Mouse (Mus musculus) CH12.LX (cell line): ENCODE data around the gene Spop. TPM values are rescaled to one million over a fixed set of nuclear protein-coding genes. Genes with fewer than 3 reads are reported as not detected.
"Not testable (repeated sequence)": the region's sequence is repeated elsewhere in the genome, so short reads cannot be mapped to it uniquely, and the experiment has no call there.

Source experiments
- DNase-seq: peaks from one replicate; pipeline ENCODE4 v3.0.0-alpha.2; 2013; ENCODE audit errors: extremely low read depth
- H3K27ac ChIP-seq: 2 replicates; pipeline ENCODE4 v1.5.1; 2012; ENCODE audit warnings: low read depth, mild to moderate bottlenecking, control low read depth, moderate library complexity; ENCODE audit not compliant: insufficient read depth
- H3K27me3 ChIP-seq: replicated peaks from 2 replicates; pipeline ENCODE3; 2012; ENCODE audit warnings: inconsistent platforms
- H3K36me3 ChIP-seq, 2 experiments: replicated peaks in 1 of 2; 2 replicates each; pipeline versions ENCODE3 to v1.6.1; 2012; ENCODE audit warnings: inconsistent platforms in 1 of 2, low read length in 1 of 2, mild to moderate bottlenecking in 1 of 2, mixed read lengths in 1 of 2, moderate library complexity in 1 of 2; ENCODE audit not compliant: control insufficient read depth in 1 of 2, insufficient read depth in 1 of 2
- H3K4me1 ChIP-seq, 2 experiments: 2 replicates each; pipeline ENCODE4 v1.6.1; 2012; ENCODE audit warnings: inconsistent platforms in 1 of 2, moderate library complexity in 1 of 2; ENCODE audit not compliant: insufficient read depth in 2 of 2, control insufficient read depth in 1 of 2
- H3K4me2 ChIP-seq: 2 replicates; pipeline ENCODE4 v1.6.1; 2012; ENCODE audit warnings: low read depth, mild to moderate bottlenecking, control low read depth; ENCODE audit not compliant: poor library complexity, insufficient read depth, severe bottlenecking
- H3K4me3 ChIP-seq, 3 experiments: fragments of 150-350 bp in 1 of 3; sonication (generic) in 1 of 3; replicated peaks in 1 of 3; 2 replicates each; pipeline versions ENCODE3 to v1.5.1; 2011 to 2012; ENCODE audit warnings: low read depth in 2 of 3, low read length in 2 of 3, mild to moderate bottlenecking in 2 of 3, moderate library complexity in 2 of 3, control low read depth in 1 of 3, improper control_type of control experiment in 1 of 3, inconsistent platforms in 1 of 3, mixed read lengths in 1 of 3; ENCODE audit not compliant: poor library complexity in 1 of 3
- H3K79me2 ChIP-seq: replicated peaks from 2 replicates; pipeline ENCODE4 v1.6.1; 2012; ENCODE audit warnings: mild to moderate bottlenecking, moderate library complexity; ENCODE audit not compliant: control insufficient read depth, poor library complexity, insufficient read depth, severe bottlenecking; ENCODE audit errors: extremely low read depth
- H3K9ac ChIP-seq: 2 replicates; pipeline ENCODE4 v1.6.1; 2012; ENCODE audit warnings: low read depth, mild to moderate bottlenecking, control low read depth, moderate library complexity; ENCODE audit not compliant: insufficient read depth
- H3K9me3 ChIP-seq: replicated peaks from 2 replicates; pipeline ENCODE3; 2012; ENCODE audit warnings: low read length, inconsistent platforms, mixed read lengths
- BHLHE40 ChIP-seq: IDR thresholded peaks from 2 replicates; pipeline ENCODE4 v1.6.1; 2011; ENCODE audit warnings: mild to moderate bottlenecking, low read depth, low read length, improper control_type of control experiment
- CHD1 ChIP-seq: IDR thresholded peaks from 2 replicates; pipeline ENCODE4 v1.6.1; 2012; ENCODE audit warnings: low read depth, low read length, improper control_type of control experiment, inconsistent platforms
- CTCF ChIP-seq, 2 experiments: IDR thresholded peaks in 1 of 2; conservative IDR thresholded peaks in 1 of 2; 2 replicates each; pipeline ENCODE4 v1.5.1; 2011 to 2012; ENCODE audit warnings: low read depth in 2 of 2, low read length in 2 of 2, improper control_type of control experiment in 1 of 2, inconsistent platforms in 1 of 2, mild to moderate bottlenecking in 1 of 2, moderate library complexity in 1 of 2
- IRF4 ChIP-seq: IDR thresholded peaks from 2 replicates; pipeline ENCODE4 v1.6.1; 2014; ENCODE audit warnings: low read depth, mild to moderate bottlenecking, inconsistent platforms, low read length, improper control_type of control experiment
- KAT2A ChIP-seq: IDR thresholded peaks from 2 replicates; pipeline ENCODE4 v1.6.1; 2012; ENCODE audit warnings: low read length, improper control_type of control experiment, inconsistent platforms; ENCODE audit not compliant: insufficient replicate concordance
- MEF2A ChIP-seq: IDR thresholded peaks from 2 replicates; pipeline ENCODE4 v1.6.1; 2014; ENCODE audit warnings: low read depth, mild to moderate bottlenecking, inconsistent platforms, low read length, improper control_type of control experiment, borderline replicate concordance
- MYC ChIP-seq: IDR thresholded peaks from 2 replicates; pipeline ENCODE4 v1.6.1; 2011; ENCODE audit warnings: low read depth, mild to moderate bottlenecking, improper control_type of control experiment, low read length
- NELFE ChIP-seq: IDR thresholded peaks from 2 replicates; pipeline ENCODE4 v1.6.1; 2011; ENCODE audit warnings: low read depth, low read length, improper control_type of control experiment
- PAX5 ChIP-seq: IDR thresholded peaks from 2 replicates; pipeline ENCODE4 v1.6.1; 2012; ENCODE audit warnings: low read length, inconsistent platforms, mixed read lengths
- POLR2AphosphoS2 ChIP-seq: IDR thresholded peaks from 2 replicates; pipeline ENCODE4 v1.6.1; 2011; ENCODE audit warnings: low read depth, low read length, improper control_type of control experiment
- RAD21 ChIP-seq: IDR thresholded peaks from 2 replicates; pipeline ENCODE4 v1.6.1; 2011; ENCODE audit warnings: low read depth, mild to moderate bottlenecking, low read length, improper control_type of control experiment, moderate library complexity
- UBTF ChIP-seq: IDR thresholded peaks from 2 replicates; pipeline ENCODE4 v1.6.1; 2012; ENCODE audit warnings: low read depth, mild to moderate bottlenecking, inconsistent platforms, low read length, improper control_type of control experiment, moderate library complexity
- ZC3H11A ChIP-seq: IDR thresholded peaks from 2 replicates; pipeline ENCODE4 v1.6.1; 2012; ENCODE audit warnings: low read depth, mild to moderate bottlenecking, inconsistent platforms, low read length, improper control_type of control experiment
- ZKSCAN1 ChIP-seq: IDR thresholded peaks from 2 replicates; pipeline ENCODE4 v1.6.1; 2012; ENCODE audit warnings: low read depth, inconsistent platforms, low read length, improper control_type of control experiment, borderline replicate concordance
- dilution Hi-C: fragments of 300-500 bp; cut with MboI; formaldehyde crosslinking; loops from 2 replicates; pipeline ENCODE4 v1.14.3; 2020; ENCODE audit warnings: low sequenced_read_pairs; ENCODE audit not compliant: extremely low pct_unique_long_range_greater_than_20kb, extremely low pct_ligation_motif_present
- in situ Hi-C: fragments of 300-500 bp; cut with MboI; formaldehyde crosslinking; loops from 3 replicates; pipeline ENCODE4 v1.14.3; 2019; ENCODE audit warnings: low sequenced_read_pairs, low pct_ligation_motif_present, low pct_unique_long_range_greater_than_20kb, mixed read lengths
- polyA plus RNA-seq: library from polyadenylated mRNA; unstranded; fragments of >175 nt; gene quantifications from 2 replicates; pipeline ENCODE4 v1.2.1, GENCODE M21; 2012; ENCODE audit warnings: low read depth; ENCODE audit not compliant: insufficient read length
- total RNA-seq, 2 experiments: library from RNA; depleted of rRNA; stranded (reverse); fragments of 300-350 nt in 1 of 2; fragments of >200 nt in 1 of 2; gene quantifications; 2 replicates each; pipeline ENCODE4 v1.2.3; 2012 to 2014

The Spop gene
- total and polyA plus RNA-seq, 3 experiments = 42.7 to 103 (median 51.9) TPM

DNA sequence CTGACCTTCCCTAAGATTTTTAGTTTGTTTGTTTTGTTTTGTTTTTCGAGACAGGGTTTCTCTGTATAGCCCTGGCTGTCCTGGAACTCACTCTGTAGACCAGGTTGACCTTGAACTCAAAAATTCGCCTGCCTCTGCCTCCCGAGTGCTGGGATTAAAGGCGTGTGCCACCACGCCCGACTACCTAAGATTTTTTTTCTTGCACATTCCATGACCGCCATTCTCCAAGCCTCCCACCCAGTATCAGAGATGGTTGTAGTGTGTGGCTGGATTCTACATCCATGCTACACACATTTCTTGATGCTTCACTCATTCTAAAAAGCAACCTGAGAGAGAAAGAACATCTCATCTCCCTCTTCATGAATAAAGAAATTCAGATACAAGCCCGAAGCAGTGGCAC lies 87.9 kb downstream of the Spop start:
- Histone ChIP-seq H3K36me3 (peaks cover 0 to 13% of the 10 kb centered on the region in 2 experiments), H3K4me1 (peaks cover 12 to 14% of the 10 kb centered on the region in 2 experiments), H3K27me3 (peaks cover 36% of the 10 kb centered on the region)
- in situ Hi-C loops = loop anchor here (10.0 kb wide), 1 partner anchor 377 kb away; the partner anchor contains the start of gene Dlx3
- H3K27ac ChIP-seq, H3K4me3 ChIP-seq, H3K79me2 ChIP-seq, H3K4me2 ChIP-seq, H3K9me3 ChIP-seq, H3K9ac ChIP-seq, DNase-seq, dilution Hi-C loops: not testable (repeated sequence)

DNA sequence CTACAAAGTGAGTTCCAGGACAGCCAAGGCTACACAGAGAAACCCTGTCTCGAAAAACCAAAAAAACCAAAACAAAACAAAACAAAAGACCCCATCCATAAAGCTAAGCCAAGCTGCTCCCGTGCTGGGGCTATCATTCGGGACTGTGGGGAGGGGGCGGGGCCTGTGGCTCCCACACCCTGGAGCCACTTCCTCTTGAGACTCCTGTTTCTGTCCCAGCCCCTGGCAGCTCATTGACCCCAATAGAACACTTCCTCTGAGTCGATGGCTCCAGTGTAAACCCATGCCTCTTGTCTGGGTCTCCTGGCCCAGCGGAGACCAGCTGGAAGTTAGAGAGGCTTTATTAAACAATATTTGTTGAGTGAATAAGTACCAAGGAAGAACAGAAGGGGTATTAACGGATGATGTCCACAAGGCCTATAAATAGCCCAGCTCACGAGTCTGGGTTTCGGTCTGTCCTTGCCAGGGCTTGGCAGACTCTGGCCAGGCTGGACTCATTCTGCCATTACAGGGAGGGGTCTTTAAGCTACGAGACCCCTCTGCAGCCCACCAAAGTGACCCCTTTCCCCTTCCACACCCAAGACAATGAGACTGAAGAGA lies 89.8 kb downstream of the Spop start:
- Histone ChIP-seq H3K36me3 (peaks cover 0 to under 1% of the 10 kb centered on the region in 2 experiments), H3K4me1 (peaks cover 13 to 30% of the 10 kb centered on the region in 2 experiments), H3K27me3 (peaks cover 51% of the 10 kb centered on the region), H3K9me3 (no peaks in the 10 kb centered on the region), H3K9ac (no peak overlapping the region), H3K4me3 (no peak overlapping the region), H3K79me2 (no peaks in the 10 kb centered on the region), H3K4me2 (no peak overlapping the region; the same call in 1 of the 2 replicates), H3K27ac (no peak overlapping the region)
- peak; percentile 23 for DNase-seq
- 0 out of 2 replicates have a peak, but pooled peaks have one; percentile 9 for TF ChIP-seq IRF4
- no peak for TF ChIP-seq PAX5
- TF ChIP-seq KAT2A = no peak
- TF ChIP-seq NELFE = no peak
- no peak for TF ChIP-seq RAD21
- peak; percentile 55; the same call in 1 of the 2 replicates for TF ChIP-seq MEF2A
- peak; percentile 35; the same call in 1 of the 2 replicates for TF ChIP-seq BHLHE40
- no peak for TF ChIP-seq POLR2AphosphoS2
- TF ChIP-seq CHD1 = no peak
- TF ChIP-seq ZKSCAN1 = no peak
- no peak for TF ChIP-seq MYC
- in situ Hi-C loops (loop anchor here (10.0 kb wide), 1 partner anchor 379 kb away; the partner anchor contains the start of gene Dlx3), dilution Hi-C loops (no loop called here)

DNA sequence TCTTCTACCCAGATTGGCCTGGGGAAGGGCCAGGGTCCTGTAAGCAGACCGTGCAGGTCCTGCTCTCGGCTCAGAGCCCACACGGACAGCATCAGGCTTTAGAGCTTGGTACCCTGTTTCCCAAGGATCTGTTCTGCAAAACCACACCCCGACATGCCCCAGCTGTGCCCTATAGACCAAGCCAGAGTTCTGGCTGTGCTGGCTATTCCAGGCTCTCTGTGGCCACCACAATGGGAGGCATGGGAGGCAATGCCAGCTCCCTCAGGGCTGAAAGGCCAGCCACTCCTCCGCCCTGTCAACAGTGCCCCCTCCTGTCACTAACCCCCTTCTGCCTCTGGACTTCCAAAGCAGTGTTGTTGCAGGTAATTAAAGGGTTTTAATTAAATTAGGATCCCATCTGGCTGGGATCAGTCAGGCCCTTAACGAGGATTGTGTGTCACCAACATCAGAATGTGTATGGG lies 90.4 kb downstream of the Spop start:
- no peak overlapping the region for H3K4me3 ChIP-seq
- H3K9me3 ChIP-seq = no peaks in the 10 kb centered on the region
- H3K9ac ChIP-seq = no peak overlapping the region
- H3K4me2 ChIP-seq = no peak overlapping the region
- dilution Hi-C loops = no loop called here
- H3K36me3 ChIP-seq = no peaks in the 10 kb centered on the region
- DNase-seq = no peak
- H3K4me1 ChIP-seq = peaks cover 19 to 37% of the 10 kb centered on the region in 2 experiments
- peaks cover 58% of the 10 kb centered on the region for H3K27me3 ChIP-seq
- TF ChIP-seq UBTF = no peak
- peak in 1 of 2 experiments; percentile 20; a peak in 2 of 4 replicates for TF ChIP-seq CTCF (conservative IDR thresholded peaks at IDR 0.05 in 1 of 2, IDR thresholded peaks at IDR 0.05 in 1 of 2; ENCODE audit: low read depth in 2 of 2, low read length in 2 of 2)
- no peak for TF ChIP-seq ZC3H11A
- H3K27ac ChIP-seq = no peak overlapping the region
- no peaks in the 10 kb centered on the region for H3K79me2 ChIP-seq
- in situ Hi-C loops = loop anchor here (10.0 kb wide), 1 partner anchor 380 kb away; the partner anchor contains the start of gene Dlx3
